Mouse (Mus musculus): ENCODE data around the gene Slc35c1.

- TF ChIP-seq CTCF (IDR thresholded peaks at IDR 0.05; ENCODE audit: extremely low read depth, insufficient read depth, insufficient read length, insufficient replicate concordance) = no peak
- TF ChIP-seq POLR2A (IDR thresholded peaks at IDR 0.05; ENCODE audit: low read depth, low read length) = no peak
These were observed 19.9 kb downstream of the Slc35c1 start for GRCm38 (mm10) chr2:92440432-92440831.
